Mouse (Mus musculus): ENCODE measurements around the gene Cercam. TPM values are rescaled to one million over a fixed set of nuclear protein-coding genes. Genes with fewer than 3 reads are reported as not detected.
"Not testable (repeated sequence)": the region's sequence is repeated elsewhere in the genome, so short reads cannot be mapped to it uniquely, and the experiment has no call there.

The Cercam gene
- polyA plus RNA-seq, 1 experiment: 25.9 TPM

DNA sequence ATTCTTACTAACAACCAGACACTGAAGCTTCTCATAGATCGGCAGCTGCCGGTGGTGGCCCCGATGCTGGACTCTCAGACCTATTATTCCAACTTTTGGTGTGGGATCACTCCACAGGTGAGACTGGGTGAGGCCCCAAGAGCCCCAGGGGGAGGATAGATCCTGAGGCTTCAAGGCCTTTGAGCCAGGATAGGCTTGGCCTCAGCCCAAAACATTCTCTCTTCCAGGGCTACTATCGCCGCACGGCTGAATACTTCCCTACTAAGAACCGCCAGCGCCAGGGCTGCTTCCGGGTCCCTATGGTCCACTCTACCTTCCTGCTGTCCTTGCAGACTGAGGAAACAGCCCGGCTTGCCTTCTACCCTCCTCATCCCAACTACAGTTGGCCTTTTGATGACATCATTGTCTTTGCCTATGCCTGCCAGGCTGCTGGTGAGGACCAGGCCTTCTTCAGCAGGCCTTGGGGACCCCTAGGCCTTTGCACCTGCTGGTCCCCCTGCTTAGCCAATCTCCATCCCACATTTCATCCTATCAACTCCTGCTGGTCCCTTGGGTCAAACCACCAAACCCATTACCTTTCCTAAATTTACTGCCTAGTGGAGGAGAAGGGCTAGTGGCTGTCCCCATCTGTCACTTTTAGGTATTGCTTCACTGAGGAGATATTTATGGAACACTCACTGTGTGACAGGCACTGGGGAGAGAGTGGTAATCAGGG, 3.8 kb downstream of the Cercam start:
- H3K9me3 ChIP-seq (replicated peaks; ENCODE audit: control insufficient read depth, insufficient read depth, low read length, poor library complexity, severe bottlenecking): no peaks in the 10 kb centered on the region
- peaks cover 2% of the 10 kb centered on the region for H3K4me1 ChIP-seq (ENCODE audit: control insufficient read depth, insufficient read depth, low read length)
- no peaks in the 10 kb centered on the region for H3K36me3 ChIP-seq (ENCODE audit: control insufficient read depth, insufficient read depth, low read length, poor library complexity, severe bottlenecking)
- TF ChIP-seq EP300 (IDR thresholded peaks at IDR 0.05; ENCODE audit: insufficient read depth, low read depth, low read length) (no peak), POLR2A (IDR thresholded peaks at IDR 0.05; ENCODE audit: insufficient read depth, low read length) (no peak), CTCF (IDR thresholded peaks at IDR 0.05; ENCODE audit: low read depth, low read length) (no peak)
- no peak overlapping the region for H3K4me3 ChIP-seq (ENCODE audit: low read depth, low read length)
- H3K9ac ChIP-seq (ENCODE audit: low read depth, poor library complexity, severe bottlenecking): no peak overlapping the region
- H3K27ac ChIP-seq (ENCODE audit: insufficient read depth, low read length): no peak overlapping the region
- no peaks in the 10 kb centered on the region for H3K27me3 ChIP-seq (ENCODE audit: control insufficient read depth, insufficient read depth, low read length, poor library complexity, severe bottlenecking)

DNA sequence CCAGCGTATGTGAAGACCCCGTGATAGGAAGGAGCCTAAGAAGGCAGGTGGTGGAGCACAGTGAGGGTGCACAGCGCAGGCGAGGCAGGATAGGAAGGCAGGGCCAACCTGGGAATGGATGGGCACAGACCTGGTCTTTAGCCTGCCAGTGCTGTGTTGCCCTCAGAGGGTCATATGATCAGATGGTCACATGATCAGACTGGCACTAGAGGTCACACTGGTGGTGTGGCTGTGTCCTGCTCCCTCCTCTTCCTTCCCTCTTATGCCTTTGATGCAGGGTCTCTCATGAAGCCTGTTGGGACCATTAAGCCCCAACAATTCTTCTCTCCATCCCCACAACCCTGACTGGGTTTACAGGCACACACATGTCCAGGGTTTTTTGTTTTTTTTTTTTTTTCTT, 4.8 kb downstream of the Cercam start:
- no peaks in the 10 kb centered on the region for H3K36me3 ChIP-seq (ENCODE audit: control insufficient read depth, insufficient read depth, low read length, poor library complexity, severe bottlenecking)
- no peak overlapping the region for H3K4me3 ChIP-seq (ENCODE audit: low read depth, low read length)
- TF ChIP-seq POLR2A (IDR thresholded peaks at IDR 0.05; ENCODE audit: insufficient read depth, low read length) (no peak), EP300 (IDR thresholded peaks at IDR 0.05; ENCODE audit: insufficient read depth, low read depth, low read length) (no peak), CTCF (IDR thresholded peaks at IDR 0.05; ENCODE audit: low read depth, low read length) (no peak)
- H3K27ac ChIP-seq (ENCODE audit: insufficient read depth, low read length): no peak overlapping the region
- no peaks in the 10 kb centered on the region for H3K9me3 ChIP-seq (replicated peaks; ENCODE audit: control insufficient read depth, insufficient read depth, low read length, poor library complexity, severe bottlenecking)
- H3K9ac ChIP-seq (ENCODE audit: low read depth, poor library complexity, severe bottlenecking): no peak overlapping the region
- H3K27me3 ChIP-seq (ENCODE audit: control insufficient read depth, insufficient read depth, low read length, poor library complexity, severe bottlenecking): no peaks in the 10 kb centered on the region
- H3K4me1 ChIP-seq (ENCODE audit: control insufficient read depth, insufficient read depth, low read length): peaks cover 2% of the 10 kb centered on the region

DNA sequence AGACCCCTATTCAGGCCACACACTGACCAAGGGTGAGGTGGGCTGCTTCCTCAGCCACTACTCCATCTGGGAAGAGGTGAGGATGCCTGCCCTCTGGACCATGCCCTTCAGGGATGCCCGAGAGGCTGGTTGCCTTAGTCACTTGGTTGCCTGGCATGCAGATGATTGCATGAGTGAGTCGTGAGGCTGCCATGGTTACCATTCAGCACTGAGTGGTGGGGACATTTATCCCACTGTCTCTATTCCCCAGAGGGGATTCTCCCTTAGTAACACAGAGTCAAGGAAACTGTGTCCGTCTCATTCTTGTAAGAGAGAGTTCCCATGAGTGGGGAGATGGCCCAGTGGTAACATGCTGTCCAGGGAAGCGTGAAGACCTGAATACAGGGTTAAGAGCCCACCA, 9.1 kb downstream of the Cercam start:
- Histone ChIP-seq H3K27ac (ENCODE audit: insufficient read depth, low read length) (no peak overlapping the region), H3K9me3 (replicated peaks; ENCODE audit: control insufficient read depth, insufficient read depth, low read length, poor library complexity, severe bottlenecking) (0 out of 2 replicates have a peak, but pooled peaks cover 2% of the 10 kb centered on the region), H3K9ac (ENCODE audit: low read depth, poor library complexity, severe bottlenecking) (no peak overlapping the region), H3K4me1 (ENCODE audit: control insufficient read depth, insufficient read depth, low read length) (peaks cover 2% of the 10 kb centered on the region), H3K27me3 (ENCODE audit: control insufficient read depth, insufficient read depth, low read length, poor library complexity, severe bottlenecking) (no peaks in the 10 kb centered on the region), H3K36me3 (ENCODE audit: control insufficient read depth, insufficient read depth, low read length, poor library complexity, severe bottlenecking) (no peaks in the 10 kb centered on the region), H3K4me3 (ENCODE audit: low read depth, low read length) (no peak overlapping the region)
- TF ChIP-seq CTCF (IDR thresholded peaks at IDR 0.05; ENCODE audit: low read depth, low read length) (no peak), POLR2A (IDR thresholded peaks at IDR 0.05; ENCODE audit: insufficient read depth, low read length) (no peak), EP300 (IDR thresholded peaks at IDR 0.05; ENCODE audit: insufficient read depth, low read depth, low read length) (no peak)

DNA sequence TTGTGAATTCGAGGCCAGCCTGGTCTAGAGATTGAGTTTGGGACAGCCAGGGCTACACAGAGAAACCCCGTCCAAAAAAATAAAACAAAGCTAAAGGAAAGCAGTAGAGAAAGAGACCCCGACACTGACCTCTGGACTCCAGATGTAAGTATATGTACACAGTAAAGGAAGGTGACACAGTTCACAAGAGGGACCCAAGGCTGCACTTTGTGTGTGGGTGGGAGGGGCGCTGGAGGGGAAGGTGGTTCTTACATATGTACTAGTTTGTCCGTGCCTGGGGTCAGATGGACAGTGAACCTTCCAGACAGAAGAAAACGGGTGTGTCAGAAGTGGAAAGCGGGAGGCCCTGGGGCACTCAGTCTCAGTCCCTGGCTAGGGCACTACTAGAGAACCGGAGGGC, 10.2 kb downstream of the Cercam start:
- Histone ChIP-seq H3K9me3 (replicated peaks; ENCODE audit: control insufficient read depth, insufficient read depth, low read length, poor library complexity, severe bottlenecking) (0 out of 2 replicates have a peak, but pooled peaks cover 2% of the 10 kb centered on the region), H3K4me1 (ENCODE audit: control insufficient read depth, insufficient read depth, low read length) (peaks cover 2% of the 10 kb centered on the region), H3K27me3 (ENCODE audit: control insufficient read depth, insufficient read depth, low read length, poor library complexity, severe bottlenecking) (no peaks in the 10 kb centered on the region), H3K9ac (ENCODE audit: low read depth, poor library complexity, severe bottlenecking) (no peak overlapping the region), H3K36me3 (ENCODE audit: control insufficient read depth, insufficient read depth, low read length, poor library complexity, severe bottlenecking) (no peaks in the 10 kb centered on the region), H3K27ac (ENCODE audit: insufficient read depth, low read length) (no peak overlapping the region), H3K4me3 (ENCODE audit: low read depth, low read length) (no peak overlapping the region)
- TF ChIP-seq EP300 (IDR thresholded peaks at IDR 0.05; ENCODE audit: insufficient read depth, low read depth, low read length) (no peak), POLR2A (IDR thresholded peaks at IDR 0.05; ENCODE audit: insufficient read depth, low read length) (no peak), CTCF (IDR thresholded peaks at IDR 0.05; ENCODE audit: low read depth, low read length) (no peak)

DNA sequence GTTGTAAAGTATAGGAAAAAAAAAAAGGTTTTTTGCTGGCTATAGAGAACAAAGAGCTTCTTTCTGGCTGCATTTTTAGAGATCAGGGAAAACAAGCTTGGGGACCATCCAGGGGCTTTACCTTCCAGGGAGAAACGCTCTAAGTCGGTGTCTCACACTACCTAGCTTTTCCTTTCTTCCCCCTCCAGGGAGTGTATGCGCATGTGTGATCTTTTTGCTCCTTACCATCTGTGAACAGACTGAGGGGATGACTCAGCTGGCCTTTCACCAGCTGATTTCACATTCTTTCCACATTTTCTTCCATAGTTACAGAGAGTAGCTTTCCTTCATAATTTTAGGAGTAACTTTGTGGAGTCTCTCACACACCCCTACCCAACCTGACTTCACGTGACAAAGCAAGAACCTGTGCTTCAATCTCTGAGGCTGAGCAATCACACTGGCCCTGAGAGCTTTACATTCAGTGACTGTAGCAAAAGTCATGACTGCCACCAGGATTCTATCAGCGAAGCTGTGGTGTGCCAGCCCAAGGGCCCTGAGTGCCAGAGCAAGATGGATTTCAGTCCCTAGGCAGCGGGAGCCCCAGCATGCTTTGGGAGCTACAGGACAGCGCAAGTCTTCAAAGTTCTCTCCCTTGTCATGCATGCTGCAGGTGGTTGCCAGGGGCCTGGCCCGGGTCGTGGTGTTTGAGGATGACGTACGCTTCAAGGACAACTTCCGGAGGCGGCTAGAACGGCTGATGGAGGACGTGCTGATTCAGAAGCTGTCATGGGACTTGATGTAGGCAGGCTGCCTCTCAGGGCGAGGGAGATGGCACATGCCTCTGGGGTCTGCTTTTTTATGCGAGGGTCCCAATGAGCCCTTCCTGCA, 11.2 kb downstream of the Cercam start:
- TF ChIP-seq EP300 (IDR thresholded peaks at IDR 0.05; ENCODE audit: insufficient read depth, low read depth, low read length): no peak
- TF ChIP-seq POLR2A (IDR thresholded peaks at IDR 0.05; ENCODE audit: insufficient read depth, low read length): no peak
- TF ChIP-seq CTCF (IDR thresholded peaks at IDR 0.05; ENCODE audit: low read depth, low read length): no peak
- Histone ChIP-seq H3K4me1 (ENCODE audit: control insufficient read depth, insufficient read depth, low read length) (peaks cover 2% of the 10 kb centered on the region), H3K9me3 (replicated peaks; ENCODE audit: control insufficient read depth, insufficient read depth, low read length, poor library complexity, severe bottlenecking) (0 out of 2 replicates have a peak, but pooled peaks cover 2% of the 10 kb centered on the region), H3K9ac (ENCODE audit: low read depth, poor library complexity, severe bottlenecking) (no peak overlapping the region), H3K27me3 (ENCODE audit: control insufficient read depth, insufficient read depth, low read length, poor library complexity, severe bottlenecking) (no peaks in the 10 kb centered on the region), H3K27ac (ENCODE audit: insufficient read depth, low read length) (no peak overlapping the region), H3K4me3 (ENCODE audit: low read depth, low read length) (no peak overlapping the region), H3K36me3 (ENCODE audit: control insufficient read depth, insufficient read depth, low read length, poor library complexity, severe bottlenecking) (no peaks in the 10 kb centered on the region)

DNA sequence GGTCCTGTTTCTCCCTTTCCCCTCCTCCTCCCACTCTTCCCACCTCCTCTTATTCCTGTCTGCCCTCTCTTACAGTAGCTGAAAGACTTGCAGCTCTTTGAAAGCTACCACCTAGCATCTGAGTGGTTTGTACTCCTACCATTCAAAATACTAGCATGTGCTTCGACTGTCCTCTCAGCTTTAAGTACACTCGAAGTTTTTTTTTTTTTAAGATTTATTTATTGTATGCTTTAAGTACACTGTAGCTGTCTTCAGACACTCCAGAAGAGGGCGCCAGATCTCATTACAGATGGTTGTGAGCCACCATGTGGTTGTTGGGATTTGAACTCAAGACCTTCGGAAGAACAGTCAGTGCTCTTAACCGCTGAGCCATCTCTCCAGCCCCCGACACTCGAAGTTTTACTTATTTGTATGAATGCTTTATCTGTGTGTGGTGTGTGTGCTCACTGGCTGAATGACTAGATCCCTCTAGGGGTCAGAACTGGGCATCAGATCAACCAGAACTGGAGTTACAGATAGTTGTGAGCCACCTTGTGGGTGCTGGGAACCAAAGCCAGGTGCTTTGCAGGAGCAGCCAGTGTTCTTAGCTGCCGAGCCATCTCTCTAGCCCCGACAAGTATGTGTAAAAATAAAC, 17.8 kb downstream of the Cercam start:
- not testable (repeated sequence) for H3K9ac ChIP-seq (ENCODE audit: low read depth, poor library complexity, severe bottlenecking); H3K27ac ChIP-seq (ENCODE audit: insufficient read depth, low read length); H3K36me3 ChIP-seq (ENCODE audit: control insufficient read depth, insufficient read depth, low read length, poor library complexity, severe bottlenecking); H3K27me3 ChIP-seq (ENCODE audit: control insufficient read depth, insufficient read depth, low read length, poor library complexity, severe bottlenecking); H3K9me3 ChIP-seq (replicated peaks; ENCODE audit: control insufficient read depth, insufficient read depth, low read length, poor library complexity, severe bottlenecking); H3K4me1 ChIP-seq (ENCODE audit: control insufficient read depth, insufficient read depth, low read length); H3K4me3 ChIP-seq (ENCODE audit: low read depth, low read length)

All from ES-Bruce4 (cell line).